Mouse (Mus musculus) liver, embryonic 14.5 days (tissue): Measurements from ENCODE around the gene 8030474K03Rik.
A peak's percentile ranks its signal among the peaks of the same experiment; 100 is the strongest.

Source experiments
- CTCF ChIP-seq: IDR thresholded peaks from 2 replicates; pipeline ENCODE4 v1.5.1; 2016; ENCODE audit warnings: antibody characterized with exemption, low read depth, control low read depth
- EP300 ChIP-seq: IDR thresholded peaks from 2 replicates; pipeline ENCODE4 v1.6.1; 2016; ENCODE audit warnings: antibody characterized with exemption, low read depth

- TF ChIP-seq EP300 (no peak), CTCF (peak; percentile 61)
These were observed 2.9 kb upstream of the 8030474K03Rik start for GRCm38 (mm10) chrX:101791551-101791950.
